Mouse (Mus musculus) gastrocnemius, adult 2 months (tissue): ENCODE measurements around the gene Adap1. TPM values are rescaled to one million over a fixed set of nuclear protein-coding genes. Genes with fewer than 3 reads are reported as not detected.

ENCODE experiments used
- DNase-seq: peaks from one replicate; pipeline ENCODE4 v3.0.0; 2022
- H3K27ac ChIP-seq: fragments of 200-600 bp; 2 replicates; pipeline ENCODE4 v1.8.1; 2022; ENCODE audit warnings: mild to moderate bottlenecking
- H3K4me3 ChIP-seq: fragments of 200-600 bp; 2 replicates; pipeline ENCODE4 v1.8.1; 2022; ENCODE audit warnings: mild to moderate bottlenecking, moderate library complexity
- CTCF ChIP-seq: fragments of 200-600 bp; IDR thresholded peaks from 2 replicates; pipeline ENCODE4 v1.8.1; 2022; ENCODE audit warnings: antibody characterized with exemption, mild to moderate bottlenecking, moderate library complexity
- intact Hi-C: fragments of 180-260 bp; cut with DNase I; formaldehyde crosslinking; loops from one replicate; pipeline ENCODE4 v1.15.1; 2025
- microRNA-seq: library from miRNA; unstranded; fragments of <30 nt; microRNA quantifications from one replicate; pipeline ENCODE4 v1.2.0, GENCODE M21; 2021
- total RNA-seq, 2 experiments: library from RNA; stranded (reverse); gene quantifications; 2 replicates each; pipeline ENCODE4 v1.2.3; 2021

Gene Adap1
- total RNA-seq, 2 experiments from 2014 or later = 0.89 to 1.0 TPM

DNA sequence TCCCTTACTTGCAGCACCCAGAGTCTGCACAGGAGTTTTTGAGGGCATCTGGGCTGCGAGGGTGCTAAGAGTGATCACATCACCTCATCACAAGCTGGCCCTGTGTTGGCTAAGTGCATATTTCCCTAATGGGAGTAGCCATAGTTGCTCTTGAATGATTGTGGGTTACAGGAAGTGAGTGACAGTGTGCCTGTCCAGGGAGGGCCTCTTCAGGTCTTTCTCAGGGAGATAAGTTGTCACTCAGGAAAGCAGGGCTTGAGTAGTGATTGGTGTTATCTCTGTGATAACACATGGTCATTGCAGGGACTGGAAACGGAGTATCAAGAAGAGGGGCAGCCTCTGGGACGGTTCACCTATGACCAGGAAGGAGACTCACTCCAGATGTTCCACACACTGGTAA lies 77.7 kb downstream of the Adap1 start:
- DNase-seq = no peak
- TF ChIP-seq CTCF = no peak
- H3K27ac ChIP-seq = no peak overlapping the region
- no peak overlapping the region for H3K4me3 ChIP-seq
- intact Hi-C loops = no loop called here

DNA sequence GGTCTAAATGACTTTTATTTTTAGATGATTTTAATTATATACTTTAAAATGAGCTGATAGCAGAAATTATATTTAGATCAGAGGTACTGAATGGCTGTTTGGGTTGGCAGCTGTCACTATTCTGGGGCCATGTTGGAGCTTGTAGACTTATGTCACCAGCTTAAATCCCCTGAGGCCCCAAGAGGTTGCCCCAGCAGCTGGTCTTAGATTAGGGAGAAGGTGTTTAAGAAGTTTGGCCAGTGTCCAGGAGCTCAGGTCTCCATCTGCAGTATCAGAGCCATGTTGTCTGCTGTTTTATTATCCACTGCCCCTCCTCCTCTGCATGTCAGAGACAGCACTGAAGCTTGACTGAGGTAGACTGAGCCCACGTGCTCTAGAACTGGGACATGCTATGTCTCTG lies 82.0 kb downstream of the Adap1 start:
- no peak for DNase-seq
- intact Hi-C loops = no loop called here
- no peak overlapping the region for H3K4me3 ChIP-seq
- H3K27ac ChIP-seq = no peak overlapping the region
- no peak for TF ChIP-seq CTCF

DNA sequence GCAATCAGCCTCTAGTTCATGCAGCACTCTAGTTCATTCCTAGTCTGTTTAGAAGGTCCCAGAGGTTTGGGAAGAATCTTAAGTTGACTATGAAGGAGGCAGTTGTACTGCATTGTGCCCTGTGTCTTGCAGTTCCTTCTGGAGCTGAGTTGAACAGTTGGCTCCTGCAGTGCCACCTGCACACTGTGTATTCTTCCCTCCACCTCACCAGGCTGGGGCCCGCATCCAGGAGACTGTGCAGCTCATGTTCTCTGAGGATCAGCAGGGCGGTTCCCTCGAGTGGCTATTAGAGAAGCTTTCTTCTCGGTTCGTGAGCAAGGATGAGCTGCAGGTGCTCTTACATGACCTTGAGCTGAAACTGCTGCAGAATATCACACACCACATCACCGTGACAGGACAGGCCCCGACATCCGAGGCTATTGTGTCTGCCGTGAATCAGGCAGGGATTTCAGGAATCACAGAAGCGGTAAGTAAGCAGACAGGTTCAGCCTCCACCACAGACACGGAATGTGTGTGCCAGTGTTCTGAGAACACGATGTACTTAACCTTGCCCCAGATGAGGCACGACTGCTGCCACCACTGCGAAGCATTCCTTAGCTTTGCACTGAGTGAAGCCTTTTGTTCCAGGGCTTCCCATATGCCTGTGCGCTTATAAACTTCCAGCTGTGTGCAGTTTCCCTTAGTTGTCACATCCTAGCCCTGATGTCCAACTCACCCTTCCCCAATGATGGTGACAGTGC lies 84.2 kb downstream of the Adap1 start:
- no peak for TF ChIP-seq CTCF
- Histone ChIP-seq H3K4me3 (no peak overlapping the region), H3K27ac (no peak overlapping the region)
- intact Hi-C loops = no loop called here
- no peak for DNase-seq

DNA sequence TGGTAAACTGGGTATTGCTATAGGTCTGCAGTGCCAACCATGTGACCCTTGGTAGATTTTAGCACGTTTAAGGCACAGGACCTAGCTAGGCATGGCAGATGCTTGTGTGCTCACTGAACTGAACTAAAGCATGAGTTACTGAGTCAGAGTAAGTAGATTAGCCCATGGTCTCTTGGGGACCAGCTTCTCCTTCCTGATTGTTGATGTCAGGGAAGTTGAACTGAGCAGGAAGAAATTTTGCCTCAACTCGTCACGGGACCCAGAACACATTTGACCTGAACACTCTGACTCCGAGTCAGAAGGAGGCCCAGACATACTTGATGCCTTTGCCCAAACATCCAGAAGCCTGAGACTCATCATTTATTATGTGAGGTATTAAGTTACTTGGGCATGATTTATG lies 88.0 kb downstream of the Adap1 start:
- no peak for DNase-seq
- TF ChIP-seq CTCF = no peak
- no peak overlapping the region for H3K4me3 ChIP-seq
- H3K27ac ChIP-seq = peak overlapping the region; percentile 63
- intact Hi-C loops = no loop called here

DNA sequence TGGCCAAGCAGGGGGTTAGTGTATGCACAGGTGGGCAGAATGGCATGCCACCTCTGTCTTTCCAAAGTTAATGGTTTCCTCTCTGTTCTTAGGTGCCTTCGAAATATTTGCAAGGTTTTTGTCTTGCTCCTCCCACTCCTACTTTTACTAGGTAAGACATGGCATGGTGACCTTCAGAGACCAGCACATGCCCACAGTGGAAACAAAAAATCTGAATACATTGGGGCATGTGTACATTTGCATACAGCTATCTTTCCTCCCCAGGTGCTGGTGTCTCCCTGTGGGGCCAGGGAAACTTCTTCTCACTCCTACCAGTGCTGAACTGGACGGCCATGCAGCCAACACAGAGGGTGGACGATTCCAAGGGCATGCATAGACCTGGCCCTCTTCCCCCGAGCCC lies 91.0 kb downstream of the Adap1 start:
- intact Hi-C loops = no loop called here
- no peak for TF ChIP-seq CTCF
- DNase-seq = no peak
- Histone ChIP-seq H3K27ac (no peak overlapping the region), H3K4me3 (no peak overlapping the region)

DNA sequence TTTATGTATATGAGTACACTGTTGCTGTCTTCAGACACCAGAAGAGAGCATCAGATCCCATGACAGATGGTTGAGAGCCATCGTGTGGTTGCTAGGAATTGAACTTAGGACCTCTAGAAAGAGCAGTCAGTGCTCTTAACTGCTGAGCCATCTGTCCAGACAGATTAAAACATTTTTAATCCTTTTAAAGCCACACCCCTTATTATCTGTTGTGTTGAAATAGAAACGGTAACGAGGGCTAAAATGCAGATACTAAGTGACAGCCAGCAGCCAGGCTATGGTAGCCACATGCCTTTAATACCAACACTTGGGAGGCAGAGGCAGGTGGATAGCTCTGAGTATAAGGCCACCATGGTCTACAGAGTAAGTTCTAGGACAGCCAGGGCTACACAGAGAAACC lies 93.3 kb downstream of the Adap1 start:
- Histone ChIP-seq H3K27ac (no peak overlapping the region), H3K4me3 (no peak overlapping the region)
- intact Hi-C loops = no loop called here
- no peak for TF ChIP-seq CTCF
- no peak for DNase-seq

DNA sequence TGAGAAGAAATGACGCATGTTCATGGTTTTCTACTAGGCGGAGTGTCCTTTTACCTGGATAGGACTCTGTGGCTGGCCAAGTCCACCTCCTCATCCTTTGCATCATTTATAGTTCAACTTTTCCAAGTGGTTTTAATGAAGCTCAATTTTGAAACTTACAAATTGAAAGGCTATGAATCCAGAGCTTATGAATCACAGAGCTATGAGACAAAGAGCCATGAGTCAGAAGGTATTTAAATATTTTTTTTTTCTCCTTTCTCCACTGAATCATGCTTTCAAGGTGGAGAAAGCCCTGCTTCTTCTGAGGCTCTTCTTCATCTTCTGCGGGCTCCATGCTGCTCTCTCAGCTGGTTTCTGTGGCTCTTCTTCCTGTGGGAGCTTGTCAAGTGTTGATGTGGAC lies 95.7 kb downstream of the Adap1 start:
- no peak for DNase-seq
- no peak for TF ChIP-seq CTCF
- intact Hi-C loops = no loop called here
- no peak overlapping the region for H3K4me3 ChIP-seq
- no peak overlapping the region for H3K27ac ChIP-seq

DNA sequence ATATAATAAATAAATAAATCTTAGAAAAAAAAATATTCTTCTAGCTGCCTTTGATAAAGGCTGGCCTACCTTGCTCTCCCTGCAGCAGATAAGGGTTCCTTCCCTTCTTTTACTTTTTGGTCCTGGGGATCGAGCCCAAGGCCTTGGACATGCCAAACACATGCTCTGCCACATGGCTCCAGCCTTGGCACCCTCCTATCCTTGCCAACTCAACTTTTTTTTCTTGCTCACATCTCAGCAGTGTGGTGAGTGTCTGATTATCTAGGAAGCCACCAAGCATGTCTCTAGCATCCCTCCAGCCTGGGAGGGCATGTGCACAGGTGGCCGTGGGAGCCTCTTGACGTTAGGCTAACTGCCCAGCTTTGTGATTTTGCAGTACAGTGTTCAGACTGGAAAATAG lies 97.1 kb downstream of the Adap1 start:
- intact Hi-C loops = no loop called here
- Histone ChIP-seq H3K27ac (no peak overlapping the region), H3K4me3 (no peak overlapping the region)
- no peak for TF ChIP-seq CTCF
- DNase-seq = no peak

DNA sequence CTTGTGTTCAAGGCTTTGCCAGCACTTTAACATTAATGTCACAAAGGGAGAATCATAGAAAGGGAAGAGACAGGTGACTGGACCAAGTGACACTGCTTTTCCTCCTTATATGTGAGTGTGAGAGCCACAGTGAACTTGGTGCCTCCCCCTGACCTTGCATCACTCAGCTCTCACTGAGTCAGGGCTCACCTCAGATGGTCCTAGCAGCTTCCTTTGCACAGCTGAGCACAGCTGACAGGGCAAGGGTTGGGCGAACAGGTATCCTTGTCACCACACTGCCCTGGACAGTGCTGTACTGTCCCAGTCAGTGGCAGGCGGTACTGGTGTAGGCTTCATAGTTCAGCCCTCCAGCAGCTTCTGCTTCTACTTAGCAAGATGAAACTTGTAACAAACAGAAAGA lies 97.8 kb downstream of the Adap1 start:
- Histone ChIP-seq H3K4me3 (no peak overlapping the region), H3K27ac (no peak overlapping the region)
- no peak for DNase-seq
- intact Hi-C loops = no loop called here
- TF ChIP-seq CTCF = no peak

DNA sequence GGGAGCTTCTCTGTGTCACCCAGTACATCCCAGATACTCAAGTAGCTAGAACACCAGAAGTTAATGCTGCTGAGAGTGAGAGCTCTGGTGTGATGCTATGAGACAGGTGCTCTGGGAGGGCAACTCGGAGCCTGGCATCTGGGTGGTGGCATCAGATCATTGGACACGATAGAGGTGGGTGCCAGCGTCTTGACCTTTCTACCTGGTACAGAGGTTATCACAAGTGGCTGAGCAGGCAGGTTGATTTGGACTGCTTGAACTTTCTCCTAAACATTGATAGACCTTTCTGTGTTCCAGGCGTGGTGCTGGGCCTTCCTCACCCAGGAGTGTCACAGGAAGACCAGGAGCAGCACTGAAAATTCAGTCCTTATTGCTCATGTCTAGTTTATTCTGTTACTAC lies 98.2 kb downstream of the Adap1 start:
- Histone ChIP-seq H3K4me3 (no peak overlapping the region), H3K27ac (no peak overlapping the region)
- intact Hi-C loops = no loop called here
- no peak for DNase-seq
- TF ChIP-seq CTCF = no peak

DNA sequence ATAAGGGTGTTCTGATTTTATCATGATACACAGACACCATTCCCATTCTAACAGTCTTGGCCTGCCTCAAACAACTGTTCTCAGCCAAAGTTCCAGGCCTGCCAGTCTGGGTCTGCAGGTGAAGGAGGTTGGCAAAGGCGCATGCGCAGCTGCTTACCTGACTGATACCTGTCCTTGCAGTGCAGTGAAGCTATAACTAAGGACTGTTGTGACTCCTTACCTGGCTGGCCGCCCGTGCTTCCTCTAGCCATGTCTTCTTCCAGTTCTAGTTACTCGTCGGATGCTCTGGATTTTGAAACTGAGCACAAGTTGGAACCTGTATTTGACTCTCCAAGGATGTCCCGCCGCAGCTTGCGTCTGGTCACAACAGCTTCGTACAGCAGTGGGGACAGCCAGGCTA lies 102.1 kb downstream of the Adap1 start:
- intact Hi-C loops = no loop called here
- no peak for TF ChIP-seq CTCF
- DNase-seq = no peak
- Histone ChIP-seq H3K4me3 (no peak overlapping the region), H3K27ac (no peak overlapping the region)

Small RNA genes within 50 kb of the gene (microRNA-seq; reads per million reads assigned to microRNA genes)
- 118 reads per million, percentile 47 among the genes with 10 or more reads in this experiment for gene Mir339

Other genes with a start within 250 kb of the Adap1 start
- gene Prkar1b, start 175.6 kb downstream of the Adap1 start, total RNA-seq = 1 to 10 TPM in 1 of 2 experiments, under 1 TPM in 1; 0.59 to 1.4 TPM
- 10 to 100 TPM; 14.1 to 16.7 TPM for gene Dnaaf5, start 175.4 kb downstream of the Adap1 start, total RNA-seq
- 10 to 100 TPM; 39.5 to 43.3 TPM for gene Sun1, start 125.0 kb downstream of the Adap1 start, total RNA-seq
- 10 to 100 TPM; 30.6 to 31.1 TPM for gene Get4, start 73.3 kb downstream of the Adap1 start, total RNA-seq
- 10 to 100 TPM; 48.7 to 69.6 TPM for gene Cox19, start 25.8 kb upstream of the Adap1 start, total RNA-seq
- gene Cyp2w1, start 27.0 kb upstream of the Adap1 start, total RNA-seq = not detected
- 10 to 100 TPM; 26.5 to 41.2 TPM for gene Gpr146, start 52.1 kb upstream of the Adap1 start, total RNA-seq
- under 1 TPM; 0.15 to 0.33 TPM for gene C130050O18Rik, start 79.7 kb upstream of the Adap1 start, total RNA-seq
- 1 to 10 TPM; 1.3 to 2.7 TPM for gene Gper1, start 97.5 kb upstream of the Adap1 start, total RNA-seq
- 10 to 100 TPM in 1 of 2 experiments, 1 to 10 TPM in 1; 7.9 to 10.3 TPM for gene 3110082I17Rik, start 134.9 kb upstream of the Adap1 start, total RNA-seq
- 10 to 100 TPM in 1 of 2 experiments, 1 to 10 TPM in 1; 8.5 to 10.3 TPM for gene Zfand2a, start 158.9 kb upstream of the Adap1 start, total RNA-seq
- gene Uncx, start 217.9 kb upstream of the Adap1 start, total RNA-seq = not detected